Mouse (Mus musculus) MEL (cell line): ENCODE measurements at regions not wholly inside any gene's neighbourhood (a gene's known extent, or its start where the extent isn't known, plus 50 kb on each side); places are given as distances from the start of the nearest gene placed in this dataset.

Experiments
- DNase-seq: peaks from one replicate; pipeline ENCODE4 v3.0.0; 2011; ENCODE audit warnings: low read depth, low spot score
- H3K27ac ChIP-seq: 2 replicates; pipeline ENCODE4 v1.5.1; 2012; ENCODE audit warnings: low read depth, mild to moderate bottlenecking, control low read depth, low read length, moderate library complexity; ENCODE audit not compliant: control insufficient read depth
- H3K27me3 ChIP-seq, 2 experiments: fragments of 150-350 bp in 1 of 2; sonication (generic) in 1 of 2; 2 replicates each; pipeline ENCODE4 v1.6.1; 2012; ENCODE audit warnings: low read length in 2 of 2, mild to moderate bottlenecking in 2 of 2, improper control_type of control experiment in 1 of 2, moderate library complexity in 1 of 2; ENCODE audit not compliant: insufficient read depth in 2 of 2, control insufficient read depth in 1 of 2
- H3K36me3 ChIP-seq, 2 experiments: 2 replicates each; pipeline ENCODE4 v1.6.1; 2012 to 2014; ENCODE audit warnings: low read length in 2 of 2, improper control_type of control experiment in 1 of 2, inconsistent platforms in 1 of 2, mild to moderate bottlenecking in 1 of 2; ENCODE audit not compliant: insufficient read depth in 2 of 2, control insufficient read depth in 1 of 2
- H3K4me1 ChIP-seq, 2 experiments: fragments of 150-350 bp in 1 of 2; sonication (generic) in 1 of 2; 2 replicates each; pipeline ENCODE4 v1.6.1; 2012; ENCODE audit warnings: low read length in 2 of 2, improper control_type of control experiment in 1 of 2, mild to moderate bottlenecking in 1 of 2; ENCODE audit not compliant: insufficient read depth in 2 of 2, control insufficient read depth in 1 of 2
- H3K4me3 ChIP-seq, 2 experiments: fragments of 150-350 bp in 1 of 2; sonication (generic) in 1 of 2; 2 replicates each; pipeline ENCODE4 v1.5.1; 2012; ENCODE audit warnings: low read depth in 2 of 2, low read length in 2 of 2, mild to moderate bottlenecking in 2 of 2, moderate library complexity in 2 of 2, control low read depth in 1 of 2, improper control_type of control experiment in 1 of 2; ENCODE audit not compliant: control insufficient read depth in 1 of 2, insufficient read depth in 1 of 2
- H3K79me2 ChIP-seq: 2 replicates; pipeline ENCODE4 v1.6.1; 2012; ENCODE audit warnings: mild to moderate bottlenecking, low read length, moderate library complexity; ENCODE audit not compliant: control insufficient read depth, poor library complexity, insufficient read depth
- H3K9ac ChIP-seq: 2 replicates; pipeline ENCODE4 v1.6.1; 2012; ENCODE audit warnings: low read depth, mild to moderate bottlenecking, control low read depth, low read length, moderate library complexity; ENCODE audit not compliant: control insufficient read depth, poor library complexity, severe bottlenecking
- H3K9me3 ChIP-seq: fragments of 150-350 bp; sonication (generic); replicated peaks from 2 replicates; pipeline ENCODE4 v1.6.1; 2012; ENCODE audit warnings: mild to moderate bottlenecking, low read length, improper control_type of control experiment, moderate library complexity; ENCODE audit not compliant: insufficient read depth
- ELF1 ChIP-seq: IDR thresholded peaks from 2 replicates; pipeline ENCODE4 v1.6.1; 2014; ENCODE audit warnings: low read depth, mild to moderate bottlenecking, inconsistent platforms, low read length, improper control_type of control experiment, moderate library complexity
- GATA1 ChIP-seq: IDR thresholded peaks from 2 replicates; pipeline ENCODE4 v1.6.1; 2011; ENCODE audit warnings: low read depth, low read length, improper control_type of control experiment
- JUND ChIP-seq: IDR thresholded peaks from 2 replicates; pipeline ENCODE4 v1.6.1; 2011; ENCODE audit warnings: low read depth, mild to moderate bottlenecking, improper control_type of control experiment, low read length
- MAFK ChIP-seq: IDR thresholded peaks from 2 replicates; pipeline ENCODE4 v1.6.1; 2011; ENCODE audit warnings: low read depth, mild to moderate bottlenecking, low read length, improper control_type of control experiment, borderline replicate concordance
- MAX ChIP-seq: IDR thresholded peaks from 2 replicates; pipeline ENCODE4 v1.6.1; 2011; ENCODE audit warnings: low read length, improper control_type of control experiment
- MEF2A ChIP-seq: IDR thresholded peaks from 2 replicates; pipeline ENCODE4 v1.6.1; 2014; ENCODE audit warnings: low read depth, mild to moderate bottlenecking, inconsistent platforms, low read length, improper control_type of control experiment; ENCODE audit not compliant: poor library complexity, insufficient replicate concordance, severe bottlenecking; ENCODE audit errors: extremely low read depth
- MYB ChIP-seq: IDR thresholded peaks from 2 replicates; pipeline ENCODE4 v1.6.1; 2011; ENCODE audit warnings: mild to moderate bottlenecking, low read depth, low read length, improper control_type of control experiment
- RAD21 ChIP-seq: IDR thresholded peaks from 2 replicates; pipeline ENCODE4 v1.6.1; 2011; ENCODE audit warnings: mild to moderate bottlenecking, low read depth, low read length, improper control_type of control experiment
- RCOR1 ChIP-seq: IDR thresholded peaks from 2 replicates; pipeline ENCODE4 v1.6.1; 2012; ENCODE audit warnings: low read depth, mild to moderate bottlenecking, inconsistent platforms, low read length, improper control_type of control experiment
- TBP ChIP-seq: IDR thresholded peaks from 2 replicates; pipeline ENCODE4 v1.8.0; 2011; ENCODE audit warnings: low read depth, low read length, improper control_type of control experiment
- ZMIZ1 ChIP-seq: IDR thresholded peaks from 2 replicates; pipeline ENCODE4 v1.6.1; 2012; ENCODE audit warnings: low read depth, mild to moderate bottlenecking, inconsistent platforms, low read length, improper control_type of control experiment, moderate library complexity

DNA sequence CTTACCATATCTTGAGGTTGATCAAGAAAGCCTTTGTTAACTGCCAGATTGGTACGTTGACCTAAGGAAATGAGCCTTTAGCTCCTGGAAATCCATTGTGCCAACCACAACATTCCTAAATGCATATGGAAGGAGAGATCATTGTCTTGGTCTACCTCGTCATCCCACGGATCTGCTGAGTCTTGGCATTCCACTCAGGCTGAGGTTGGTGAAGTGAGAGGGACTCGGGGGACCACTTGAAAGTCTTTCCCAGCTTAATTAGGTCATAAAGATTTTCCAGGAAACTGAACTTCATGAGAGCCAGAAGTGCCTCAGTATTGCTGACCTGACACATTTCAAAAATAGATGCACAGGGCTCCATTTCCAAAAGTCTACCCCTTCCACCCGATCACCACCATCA, 112.5 kb upstream of the Emcn start:
- H3K36me3 ChIP-seq, result no peaks in the 10 kb centered on the region
- no peak for TF ChIP-seq MAFK
- TF ChIP-seq, all 39 proteins: peak for 0
- no peaks in the 10 kb centered on the region for H3K4me1 ChIP-seq
- no peak overlapping the region for H3K9ac ChIP-seq
- H3K4me3 ChIP-seq, result no peak overlapping the region
- no peaks in the 10 kb centered on the region for H3K9me3 ChIP-seq
- no peaks in the 10 kb centered on the region for H3K79me2 ChIP-seq
- DNase-seq, result no peak
- H3K27ac ChIP-seq, result no peak overlapping the region
- H3K27me3 ChIP-seq, result no peaks in the 10 kb centered on the region

GRCm38 (mm10) chr3:137242877-137243276, 98.0 kb upstream of the Emcn start:
- DNase-seq, result no peak
- Histone ChIP-seq H3K27me3 (no peaks in the 10 kb centered on the region), H3K4me3 (no peak overlapping the region), H3K79me2 (no peaks in the 10 kb centered on the region), H3K9ac (no peak overlapping the region), H3K4me1 (no peaks in the 10 kb centered on the region), H3K9me3 (no peaks in the 10 kb centered on the region), H3K36me3 (no peaks in the 10 kb centered on the region), H3K27ac (no peak overlapping the region)
- no peak for TF ChIP-seq JUND
- no peak for TF ChIP-seq MYB
- TF ChIP-seq ELF1, result no peak
- no peak for TF ChIP-seq GATA1

- Histone ChIP-seq H3K9me3 (no peaks in the 10 kb centered on the region), H3K79me2 (no peaks in the 10 kb centered on the region)
- TF ChIP-seq ZMIZ1, result no peak
- no peak for TF ChIP-seq MEF2A
- TF ChIP-seq TBP, result no peak
- TF ChIP-seq MAX, result no peak
- TF ChIP-seq RCOR1, result no peak
- TF ChIP-seq RAD21, result no peak
- TF ChIP-seq, all 39 proteins: peak for 0
Measured at GRCm38 (mm10) chr3:137263907-137264306, 77.0 kb upstream of the Emcn start.

More at GRCm38 (mm10) chr3:137263907-137264306, 77.0 kb upstream of the Emcn start:
- H3K27ac ChIP-seq, result no peak overlapping the region
- H3K4me3 ChIP-seq, result no peak overlapping the region
- H3K9ac ChIP-seq, result no peak overlapping the region
- H3K36me3 ChIP-seq, result no peaks in the 10 kb centered on the region
- DNase-seq, result no peak
- no peaks in the 10 kb centered on the region for H3K4me1 ChIP-seq
- H3K27me3 ChIP-seq, result no peaks in the 10 kb centered on the region
